Mouse (Mus musculus): ENCODE results near the gene Bicdl1. TPM values are rescaled to one million over a fixed set of nuclear protein-coding genes. Genes with fewer than 3 reads are reported as not detected.

Gene Bicdl1
- polyA plus RNA-seq, 1 experiment, result 5.7 TPM

DNA sequence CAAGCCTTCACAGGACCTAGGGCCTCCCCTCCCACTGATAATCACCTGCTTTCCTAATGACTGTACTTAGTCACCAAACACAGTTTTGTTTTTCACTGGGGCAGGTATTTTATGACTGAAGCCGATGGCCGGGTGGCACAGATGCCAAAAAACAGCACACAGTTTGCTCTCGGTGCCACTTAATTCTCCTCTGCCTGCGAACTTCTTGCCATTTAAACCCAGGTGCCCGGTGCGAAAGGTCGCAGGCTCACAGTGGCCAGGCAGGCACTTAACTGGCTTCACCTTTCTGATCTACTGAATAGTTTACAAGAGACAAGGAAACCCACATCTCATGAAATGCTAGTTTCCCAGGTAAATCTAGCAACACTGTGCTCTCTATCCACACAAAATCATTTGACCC lies 16.7 kb downstream of the Bicdl1 start:
- TF ChIP-seq POLR2A (IDR thresholded peaks at IDR 0.05; ENCODE audit: low read depth, low read length), result no peak
- no peak for TF ChIP-seq CTCF (IDR thresholded peaks at IDR 0.05; ENCODE audit: borderline replicate concordance, insufficient read depth, low read length)
- Histone ChIP-seq H3K27ac (ENCODE audit: insufficient read depth, low read length) (no peak overlapping the region), H3K4me1 (ENCODE audit: control insufficient read depth, insufficient read depth, low read length) (no peaks in the 10 kb centered on the region), H3K4me3 (ENCODE audit: insufficient read depth, low read length) (no peak overlapping the region)

DNA sequence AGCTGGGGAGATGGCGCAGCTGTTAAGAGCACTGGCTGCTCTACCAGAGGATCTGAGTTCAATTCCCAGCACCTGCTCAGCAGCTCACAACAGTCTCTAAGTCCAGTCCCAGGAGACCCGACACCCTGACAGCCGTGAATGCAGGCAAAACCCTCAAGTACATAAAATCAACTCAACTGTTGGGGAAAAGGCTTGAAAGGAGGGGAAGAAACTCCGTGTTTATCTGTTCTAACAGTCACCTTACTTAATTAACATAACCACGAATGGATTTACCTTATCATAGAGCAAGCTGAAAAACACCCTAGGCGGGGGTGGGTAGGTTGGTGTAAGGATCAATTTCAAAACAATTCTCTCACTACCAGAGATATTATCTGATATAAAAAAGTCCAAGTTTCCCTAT lies 18.9 kb downstream of the Bicdl1 start:
- no peak for TF ChIP-seq POLR2A (IDR thresholded peaks at IDR 0.05; ENCODE audit: low read depth, low read length)
- TF ChIP-seq CTCF (IDR thresholded peaks at IDR 0.05; ENCODE audit: borderline replicate concordance, insufficient read depth, low read length), result no peak
- Histone ChIP-seq H3K4me3 (ENCODE audit: insufficient read depth, low read length) (no peak overlapping the region), H3K4me1 (ENCODE audit: control insufficient read depth, insufficient read depth, low read length) (no peaks in the 10 kb centered on the region), H3K27ac (ENCODE audit: insufficient read depth, low read length) (no peak overlapping the region)

DNA sequence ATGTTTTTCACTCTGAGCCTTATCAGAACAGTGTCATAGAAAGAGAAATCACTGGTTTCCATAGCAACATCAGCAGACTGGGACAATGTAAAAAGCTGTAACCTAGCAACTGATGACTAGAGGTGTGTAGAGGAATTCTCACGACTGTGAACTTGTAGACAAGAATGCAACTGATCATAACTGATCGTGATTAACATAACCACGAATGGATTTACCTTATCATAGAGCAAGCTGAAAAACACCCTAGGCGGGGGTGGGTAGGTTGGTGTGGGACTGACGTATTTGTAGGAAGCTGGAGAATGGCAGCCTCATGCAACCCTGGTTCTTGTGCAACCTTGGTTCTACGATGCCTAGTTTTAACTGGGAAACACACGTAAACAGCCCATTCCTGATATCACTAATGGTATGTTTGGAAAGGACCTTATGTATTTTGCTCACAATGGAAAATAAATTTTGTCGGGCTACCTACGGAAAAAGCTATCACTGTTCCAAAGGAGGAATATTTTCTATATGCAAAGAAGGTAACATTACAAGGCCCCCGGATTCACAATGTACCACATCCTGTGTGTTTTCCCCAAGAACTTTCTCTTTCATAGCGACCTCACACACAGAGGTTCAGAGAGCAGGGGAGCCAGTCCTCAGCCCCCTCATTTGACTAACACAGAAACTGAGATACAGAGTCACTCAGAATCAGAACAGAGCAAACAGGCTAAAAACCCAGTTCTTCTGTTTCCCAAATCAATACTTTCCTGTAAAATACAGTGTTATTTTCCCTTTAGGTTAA lies 19.6 kb downstream of the Bicdl1 start:
- TF ChIP-seq CTCF (IDR thresholded peaks at IDR 0.05; ENCODE audit: borderline replicate concordance, insufficient read depth, low read length), result no peak
- no peak for TF ChIP-seq POLR2A (IDR thresholded peaks at IDR 0.05; ENCODE audit: low read depth, low read length)
- Histone ChIP-seq H3K27ac (ENCODE audit: insufficient read depth, low read length) (no peak overlapping the region), H3K4me3 (ENCODE audit: insufficient read depth, low read length) (no peak overlapping the region), H3K4me1 (ENCODE audit: control insufficient read depth, insufficient read depth, low read length) (no peaks in the 10 kb centered on the region)

DNA sequence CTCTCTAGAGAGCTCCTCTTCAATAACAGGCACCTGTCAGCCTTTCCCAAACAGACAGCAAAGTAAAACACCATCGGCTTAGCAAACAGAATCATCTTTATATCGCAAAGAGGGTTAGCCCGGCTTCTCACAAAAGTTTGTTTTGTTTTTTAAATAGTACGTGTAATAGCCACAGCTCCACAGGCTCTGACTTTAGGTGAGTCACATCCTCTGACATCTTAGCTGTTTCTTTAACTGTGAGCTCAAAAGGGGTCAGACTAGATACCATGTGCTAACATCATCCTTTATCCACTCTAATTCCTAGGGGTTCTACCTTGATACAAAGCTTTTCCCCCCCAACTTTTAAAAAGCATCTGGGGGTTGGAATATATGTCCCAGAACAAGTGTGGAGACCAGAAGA lies 21.2 kb downstream of the Bicdl1 start:
- Histone ChIP-seq H3K4me1 (ENCODE audit: control insufficient read depth, insufficient read depth, low read length) (no peaks in the 10 kb centered on the region), H3K27ac (ENCODE audit: insufficient read depth, low read length) (no peak overlapping the region), H3K4me3 (ENCODE audit: insufficient read depth, low read length) (no peak overlapping the region)
- TF ChIP-seq POLR2A (IDR thresholded peaks at IDR 0.05; ENCODE audit: low read depth, low read length), result no peak
- no peak for TF ChIP-seq CTCF (IDR thresholded peaks at IDR 0.05; ENCODE audit: borderline replicate concordance, insufficient read depth, low read length)

DNA sequence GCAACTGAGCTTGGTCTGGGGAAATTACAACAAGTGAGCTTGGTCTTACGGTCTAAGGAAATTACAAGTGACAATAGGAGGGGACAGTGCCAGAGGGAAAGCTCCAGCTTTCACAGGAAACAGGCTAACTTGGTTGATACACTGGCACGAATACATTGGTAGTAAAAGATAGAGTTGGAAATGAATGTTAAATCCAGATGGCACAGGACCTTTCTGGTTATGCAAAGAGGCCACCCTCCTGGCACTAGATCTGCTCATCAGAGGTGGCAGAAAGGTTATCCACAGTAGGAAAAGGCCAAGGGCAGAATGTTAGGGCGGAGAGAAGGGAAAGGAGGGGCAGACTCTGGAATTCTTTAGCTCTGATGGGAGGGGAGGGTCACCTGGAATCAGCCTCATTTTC lies 22.5 kb downstream of the Bicdl1 start:
- TF ChIP-seq CTCF (IDR thresholded peaks at IDR 0.05; ENCODE audit: borderline replicate concordance, insufficient read depth, low read length), result no peak
- no peak for TF ChIP-seq POLR2A (IDR thresholded peaks at IDR 0.05; ENCODE audit: low read depth, low read length)
- Histone ChIP-seq H3K4me1 (ENCODE audit: control insufficient read depth, insufficient read depth, low read length) (no peaks in the 10 kb centered on the region), H3K27ac (ENCODE audit: insufficient read depth, low read length) (no peak overlapping the region), H3K4me3 (ENCODE audit: insufficient read depth, low read length) (no peak overlapping the region)

DNA sequence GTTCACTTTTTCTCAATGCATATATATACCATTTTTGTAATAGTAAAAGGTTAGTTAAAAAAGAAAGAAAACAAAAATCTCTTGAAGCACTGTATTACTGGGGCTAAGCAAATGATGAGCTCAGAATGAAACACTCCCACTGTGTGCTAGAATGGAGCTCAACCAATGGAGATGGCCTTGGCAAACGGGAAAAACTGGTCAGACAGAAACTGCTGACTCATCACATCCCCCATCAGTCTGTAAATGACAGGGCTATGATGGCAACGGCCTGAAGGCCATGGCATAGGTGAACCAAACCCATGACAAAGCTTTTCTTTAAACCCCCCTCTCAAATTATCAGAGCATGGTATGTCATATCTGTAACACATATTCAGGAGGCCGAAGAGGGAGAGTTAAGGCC lies 29.4 kb downstream of the Bicdl1 start:
- Histone ChIP-seq H3K4me3 (ENCODE audit: insufficient read depth, low read length) (no peak overlapping the region), H3K27ac (ENCODE audit: insufficient read depth, low read length) (no peak overlapping the region), H3K4me1 (ENCODE audit: control insufficient read depth, insufficient read depth, low read length) (no peaks in the 10 kb centered on the region)
- TF ChIP-seq POLR2A (IDR thresholded peaks at IDR 0.05; ENCODE audit: low read depth, low read length), result no peak
- TF ChIP-seq CTCF (IDR thresholded peaks at IDR 0.05; ENCODE audit: borderline replicate concordance, insufficient read depth, low read length), result no peak

DNA sequence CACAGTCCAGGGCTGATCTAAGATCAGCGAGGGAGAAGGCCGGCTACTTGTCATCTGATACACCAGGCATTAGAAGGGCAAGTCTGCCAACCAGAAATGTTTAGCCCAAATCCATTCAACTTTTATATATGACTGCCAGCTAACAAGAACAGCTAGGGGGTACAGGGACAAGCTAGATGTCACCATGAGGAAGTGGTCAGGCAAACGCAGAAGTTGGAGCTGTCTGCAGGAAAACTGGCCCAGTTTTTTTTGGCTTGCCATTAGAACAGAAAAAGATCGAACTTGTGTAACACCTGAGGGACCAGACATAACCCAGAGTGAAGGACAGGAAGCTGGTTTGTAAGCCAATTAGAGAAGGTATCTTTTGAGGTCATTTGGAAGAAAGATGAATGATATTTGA lies 30.2 kb downstream of the Bicdl1 start:
- H3K4me1 ChIP-seq (ENCODE audit: control insufficient read depth, insufficient read depth, low read length), result no peaks in the 10 kb centered on the region
- TF ChIP-seq CTCF (IDR thresholded peaks at IDR 0.05; ENCODE audit: borderline replicate concordance, insufficient read depth, low read length) (no peak), POLR2A (IDR thresholded peaks at IDR 0.05; ENCODE audit: low read depth, low read length) (no peak)
- no peak overlapping the region for H3K4me3 ChIP-seq (ENCODE audit: insufficient read depth, low read length)
- H3K27ac ChIP-seq (ENCODE audit: insufficient read depth, low read length), result no peak overlapping the region

DNA sequence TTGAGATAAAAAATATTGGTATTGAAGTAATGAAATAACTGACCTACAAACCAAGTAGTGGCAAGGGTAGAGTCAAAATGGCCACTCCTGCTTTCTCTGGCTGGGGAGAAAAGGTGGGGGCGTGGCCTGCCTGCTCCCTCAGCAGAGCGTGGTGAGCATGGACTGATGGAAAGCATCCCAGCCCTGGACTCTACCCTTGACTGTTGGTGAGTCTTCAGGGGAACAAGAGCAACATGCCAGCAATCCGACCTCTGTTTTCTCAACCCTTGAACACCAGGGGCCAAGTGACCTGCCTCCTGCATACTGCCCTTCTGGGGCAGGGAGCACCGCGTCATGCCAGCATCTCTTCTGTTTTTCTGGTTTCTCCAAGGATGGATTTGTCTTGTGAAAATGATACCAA lies 34.6 kb downstream of the Bicdl1 start:
- H3K4me3 ChIP-seq (ENCODE audit: insufficient read depth, low read length), result no peak overlapping the region
- no peaks in the 10 kb centered on the region for H3K4me1 ChIP-seq (ENCODE audit: control insufficient read depth, insufficient read depth, low read length)
- TF ChIP-seq CTCF (IDR thresholded peaks at IDR 0.05; ENCODE audit: borderline replicate concordance, insufficient read depth, low read length) (no peak), POLR2A (IDR thresholded peaks at IDR 0.05; ENCODE audit: low read depth, low read length) (no peak)
- no peak overlapping the region for H3K27ac ChIP-seq (ENCODE audit: insufficient read depth, low read length)

DNA sequence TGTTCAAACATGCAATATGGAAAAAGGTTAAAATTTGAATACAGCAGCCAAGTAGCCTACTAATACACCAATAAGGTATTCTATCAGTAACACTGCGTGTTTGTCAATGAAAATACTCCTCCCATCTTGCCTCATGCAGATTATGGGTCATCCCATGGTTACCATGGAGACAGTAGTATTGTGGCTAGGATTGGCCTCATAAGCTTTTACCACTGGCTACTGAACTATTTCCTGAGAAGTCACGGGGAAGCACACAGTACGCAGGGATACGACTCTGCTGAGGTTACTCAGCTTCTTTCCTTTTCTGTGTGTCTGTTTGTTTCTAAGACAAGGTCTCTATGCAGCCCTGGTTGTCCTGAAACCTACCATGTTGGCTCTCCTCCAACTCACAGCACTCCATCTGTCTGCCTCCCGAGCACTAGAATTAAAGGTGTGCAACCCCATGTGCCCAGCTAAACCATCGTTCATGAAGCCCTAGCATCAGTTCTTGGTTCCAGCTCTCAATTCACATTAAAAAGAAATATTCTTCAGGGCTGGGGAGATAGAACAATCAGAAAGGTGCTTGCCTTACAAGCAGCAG lies 36.1 kb downstream of the Bicdl1 start:
- no peak for TF ChIP-seq CTCF (IDR thresholded peaks at IDR 0.05; ENCODE audit: borderline replicate concordance, insufficient read depth, low read length)
- no peak for TF ChIP-seq POLR2A (IDR thresholded peaks at IDR 0.05; ENCODE audit: low read depth, low read length)
- Histone ChIP-seq H3K4me3 (ENCODE audit: insufficient read depth, low read length) (no peak overlapping the region), H3K27ac (ENCODE audit: insufficient read depth, low read length) (no peak overlapping the region), H3K4me1 (ENCODE audit: control insufficient read depth, insufficient read depth, low read length) (no peaks in the 10 kb centered on the region)

DNA sequence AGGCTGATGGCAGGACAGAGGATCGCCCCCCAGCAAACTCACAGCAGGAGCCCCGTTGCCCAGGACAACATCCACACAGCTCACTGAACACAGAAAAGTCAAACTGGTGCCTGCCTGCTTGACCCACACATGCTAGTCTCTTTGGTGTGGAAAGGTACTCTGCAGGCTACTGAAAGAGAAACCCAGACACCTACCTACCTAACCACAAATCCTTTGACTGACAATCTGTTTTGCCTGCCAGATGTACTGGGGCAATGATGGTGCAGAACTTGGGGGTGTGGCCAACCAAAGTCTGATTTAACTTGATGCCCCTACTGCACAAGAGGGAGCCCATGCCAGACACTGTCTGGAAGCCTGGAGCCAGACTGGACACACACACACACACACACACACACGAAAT lies 38.1 kb downstream of the Bicdl1 start:
- H3K27ac ChIP-seq (ENCODE audit: insufficient read depth, low read length), result no peak overlapping the region
- H3K4me3 ChIP-seq (ENCODE audit: insufficient read depth, low read length), result no peak overlapping the region
- TF ChIP-seq CTCF (IDR thresholded peaks at IDR 0.05; ENCODE audit: borderline replicate concordance, insufficient read depth, low read length), result no peak
- TF ChIP-seq POLR2A (IDR thresholded peaks at IDR 0.05; ENCODE audit: low read depth, low read length), result no peak
- no peaks in the 10 kb centered on the region for H3K4me1 ChIP-seq (ENCODE audit: control insufficient read depth, insufficient read depth, low read length)

All from embryonic fibroblast, embryonic 13.5 days (primary cell).